Mouse (Mus musculus): ENCODE measurements around the gene Mpeg1.

Gene Mpeg1

GRCm38 (mm10) chr19:12491636-12492035, 31.1 kb downstream of the Mpeg1 start:
- no peak for DNase-seq (ENCODE audit: low spot score in 2 of 2)

DNA sequence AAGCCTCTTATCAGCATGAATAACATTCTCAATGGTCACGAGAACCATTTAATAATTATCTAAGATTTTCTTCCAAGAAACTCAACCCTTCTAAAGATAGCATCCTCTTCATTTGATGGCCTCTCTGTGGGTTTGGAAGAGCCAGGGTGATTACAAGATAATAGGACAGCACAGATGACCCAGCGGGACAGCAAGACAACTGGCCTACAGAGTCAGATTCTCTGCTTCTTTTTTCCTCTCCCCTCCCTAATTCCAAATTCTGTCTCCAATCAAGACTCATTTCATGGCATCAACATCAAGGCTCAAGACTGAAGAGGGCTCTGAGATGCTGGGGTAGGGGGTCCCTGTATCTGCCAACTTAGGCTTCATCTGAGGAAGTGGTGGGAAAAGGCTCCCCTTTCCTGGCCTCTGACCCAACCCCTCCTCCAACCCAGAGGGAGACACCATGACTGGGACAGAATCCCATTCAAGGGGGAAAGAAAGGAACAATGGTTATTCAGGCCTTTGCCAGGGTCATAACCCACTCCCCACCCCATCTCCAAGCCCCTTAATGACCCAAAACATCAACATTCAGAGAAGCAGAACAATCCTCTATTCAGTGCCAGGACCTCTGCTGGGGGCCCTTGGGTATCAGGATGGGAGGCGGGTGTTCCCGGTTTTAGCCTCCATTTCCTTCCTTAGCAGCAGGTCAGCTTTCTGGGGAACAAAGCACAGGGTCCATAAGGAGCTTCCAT, 33.0 kb downstream of the Mpeg1 start:
- DNase-seq (ENCODE audit: low spot score in 2 of 2): no peak

- DNase-seq (ENCODE audit: low spot score in 2 of 2): no peak
Observed at GRCm38 (mm10) chr19:12494187-12494458, 33.5 kb downstream of the Mpeg1 start.

DNA sequence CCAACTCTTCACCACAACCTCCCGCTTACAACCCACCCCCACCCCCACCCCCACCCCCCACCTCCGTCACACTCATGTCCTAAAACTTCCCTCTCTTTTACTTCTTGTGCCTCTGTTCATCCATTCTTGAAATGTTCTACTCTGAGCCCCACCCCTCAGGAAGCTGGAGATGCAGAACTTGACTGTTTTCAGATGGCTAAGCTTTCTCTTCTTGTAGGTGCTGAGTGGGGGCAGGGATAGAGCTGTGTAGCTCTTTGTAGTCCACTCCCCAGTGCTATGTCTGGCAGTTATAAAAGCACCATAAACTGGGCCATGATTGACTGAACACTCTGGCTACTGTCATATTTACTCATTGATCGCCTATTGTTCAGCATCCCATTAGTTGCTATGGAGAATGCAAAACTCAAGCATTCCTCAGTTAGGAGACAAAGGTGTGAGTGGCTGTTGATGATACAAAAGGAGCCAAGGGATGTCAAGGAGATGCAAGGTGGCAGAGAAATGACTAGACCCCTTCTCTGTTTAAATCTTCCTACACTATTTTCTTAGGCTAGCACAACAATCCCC, 34.5 kb downstream of the Mpeg1 start:
- no peak for DNase-seq (ENCODE audit: low spot score in 2 of 2)

- no peak for DNase-seq (ENCODE audit: low spot score in 2 of 2)
Observed at GRCm38 (mm10) chr19:12496241-12496640, 35.7 kb downstream of the Mpeg1 start.

GRCm38 (mm10) chr19:12497909-12498308, 37.3 kb downstream of the Mpeg1 start:
- DNase-seq (ENCODE audit: low spot score in 2 of 2): no peak

DNA sequence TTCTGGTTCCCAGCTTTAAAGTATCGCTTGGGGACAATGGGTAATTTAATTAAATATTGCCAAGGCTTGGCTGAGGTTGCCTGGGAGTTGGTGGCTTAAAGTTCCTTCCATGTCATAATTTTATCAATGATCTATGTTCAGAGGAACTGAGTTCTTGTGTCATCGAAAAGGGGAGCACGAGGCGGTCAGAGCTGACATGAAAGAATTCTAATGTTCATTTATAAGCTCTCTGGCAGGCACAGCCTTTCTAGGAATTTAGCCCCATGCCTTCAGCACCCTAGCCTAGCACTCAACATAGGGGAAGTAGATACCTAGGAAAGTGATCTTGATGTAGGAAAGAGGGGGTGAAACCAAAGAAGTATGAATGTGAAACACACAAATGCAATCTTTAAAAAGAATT, 37.7 kb downstream of the Mpeg1 start:
- no peak for DNase-seq (ENCODE audit: low spot score in 2 of 2)

- no peak for DNase-seq (ENCODE audit: low spot score in 2 of 2)
Observed at GRCm38 (mm10) chr19:12498941-12499340, 38.4 kb downstream of the Mpeg1 start.

GRCm38 (mm10) chr19:12499485-12499884, 38.9 kb downstream of the Mpeg1 start:
- DNase-seq (ENCODE audit: low spot score in 2 of 2): no peak

GRCm38 (mm10) chr19:12500124-12500523, 39.5 kb downstream of the Mpeg1 start:
- peak; percentile 71 to 85 for DNase-seq (ENCODE audit: low spot score in 2 of 2)

DNA sequence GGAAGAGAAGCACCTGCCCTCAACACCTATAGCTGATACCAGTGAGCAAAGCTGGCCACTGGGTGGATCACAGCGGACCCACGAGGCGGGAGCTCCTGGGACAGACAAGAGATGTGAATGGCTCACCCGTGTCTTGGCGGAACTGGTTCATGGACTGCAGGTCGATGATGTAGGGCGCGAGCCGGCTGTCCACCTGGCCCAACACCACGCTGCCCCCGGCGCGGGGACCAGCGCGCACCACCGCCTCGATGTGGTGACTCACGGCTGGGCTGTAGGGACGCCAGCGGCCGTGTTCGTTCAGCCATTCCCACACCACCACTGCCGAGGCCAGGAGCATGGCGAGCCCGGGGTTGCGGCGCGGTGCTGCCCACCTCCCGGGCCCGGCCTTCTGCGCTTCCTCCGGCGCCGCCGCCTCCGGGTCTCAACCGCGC, 40.3 kb downstream of the Mpeg1 start:
- peak; percentile 44 to 48 for DNase-seq (ENCODE audit: low spot score in 2 of 2)

GRCm38 (mm10) chr19:12501370-12502347, 41.1 kb downstream of the Mpeg1 start, which contains the start of gene Dtx4:
Dtx4 (minus strand) TSS chr19:12501454.
- peak; percentile 90 to 92 for DNase-seq (ENCODE audit: low spot score in 2 of 2)

DNA sequence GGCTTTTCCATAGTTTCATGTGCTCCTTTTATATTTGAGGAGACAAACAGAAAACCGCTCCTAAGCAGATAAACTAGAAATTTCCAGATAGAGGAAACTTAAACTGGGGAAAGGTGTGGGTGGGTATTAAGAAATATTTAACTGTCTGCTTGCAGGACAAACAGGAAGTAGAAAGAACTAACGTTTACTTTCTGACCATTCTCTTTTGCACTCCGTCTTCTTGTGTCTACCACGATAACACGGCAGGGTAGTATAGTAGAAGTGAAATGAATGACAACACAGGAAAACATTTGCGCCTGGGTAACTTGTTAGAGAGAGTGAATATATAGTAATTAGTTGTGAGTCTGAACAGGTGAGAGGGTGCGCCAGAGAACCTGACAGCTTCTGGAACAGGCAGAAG, 42.2 kb downstream of the Mpeg1 start:
- DNase-seq (ENCODE audit: low spot score in 2 of 2): no peak

- no peak for DNase-seq (ENCODE audit: low spot score in 2 of 2)
Observed at GRCm38 (mm10) chr19:12514621-12515020, 54.0 kb downstream of the Mpeg1 start.
